Mouse (Mus musculus): ENCODE measurements around the gene Gm39115.
"Not testable (repeated sequence)": the region's sequence is repeated elsewhere in the genome, so short reads cannot be mapped to it uniquely, and the experiment has no call there.

Gene Gm39115

DNA sequence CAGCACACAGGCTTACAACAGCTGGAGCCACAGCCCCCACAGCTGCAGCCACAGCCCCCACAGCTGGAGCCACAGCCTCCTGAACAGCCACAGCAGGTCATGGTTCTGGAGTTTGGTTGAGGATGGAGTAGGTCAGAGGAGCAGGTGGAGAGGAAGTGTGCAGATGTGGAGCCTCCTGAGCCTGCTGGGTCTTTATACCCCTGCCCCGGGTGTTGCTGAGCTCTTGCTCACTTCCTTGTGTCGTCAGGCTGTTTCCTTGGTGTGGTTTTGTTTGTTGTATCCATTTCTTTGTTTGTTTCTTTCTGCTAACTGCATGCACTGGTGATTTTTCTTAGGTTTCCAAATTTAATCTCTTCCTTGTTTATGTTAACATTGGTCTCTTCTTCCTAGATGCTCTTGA, at the start of gene Gm39115:
Gene Gm39115 (minus strand): TSS at position 101 of the 400 bp plus-strand sequence.
- TF ChIP-seq GATA4 (IDR thresholded peaks at IDR 0.05; ENCODE audit: insufficient replicate concordance, low read length) = not testable (repeated sequence)

DNA sequence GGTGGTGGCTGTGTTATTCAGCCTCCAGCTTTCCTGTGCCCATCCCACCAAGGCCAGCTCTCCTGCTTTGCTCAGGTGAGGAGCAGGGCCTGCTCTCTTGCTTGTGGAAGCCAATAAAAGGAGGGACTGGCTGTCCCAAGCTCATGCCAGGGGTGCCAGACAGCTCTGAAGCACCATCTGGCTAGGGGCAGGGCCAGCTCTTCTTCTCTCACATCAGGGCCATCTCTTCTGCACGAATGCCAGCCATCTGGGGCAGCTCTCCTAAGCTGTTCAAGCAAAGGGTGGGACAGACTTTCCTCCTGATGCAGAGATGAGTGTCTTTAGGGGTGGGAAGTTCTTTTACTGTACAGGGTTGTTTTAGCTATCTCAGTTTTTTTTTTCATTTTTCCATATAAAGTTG, 45.2 kb upstream of the Gm39115 start:
- TF ChIP-seq GATA4 (IDR thresholded peaks at IDR 0.05; ENCODE audit: insufficient replicate concordance, low read length) = no peak

DNA sequence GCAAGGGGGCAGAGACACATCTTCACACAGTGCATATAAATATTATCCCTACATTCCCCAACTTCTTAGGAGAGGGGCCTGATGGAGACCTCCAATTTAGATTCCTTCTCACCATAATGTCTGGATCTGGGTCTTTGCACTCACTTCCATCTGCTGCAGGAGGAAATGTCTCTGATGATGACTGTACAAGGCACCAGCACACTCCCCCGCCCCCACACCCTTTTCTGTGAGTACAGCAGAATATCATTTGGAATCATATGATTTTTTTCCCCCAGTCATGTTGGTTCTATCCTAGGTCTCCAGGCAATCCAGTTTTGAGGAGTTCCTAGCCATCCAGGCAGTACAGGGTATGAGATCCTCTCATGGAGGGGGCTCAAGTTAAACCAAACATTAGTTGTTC, 42.9 kb upstream of the Gm39115 start:
- no peak for TF ChIP-seq GATA4 (IDR thresholded peaks at IDR 0.05; ENCODE audit: insufficient replicate concordance, low read length)

DNA sequence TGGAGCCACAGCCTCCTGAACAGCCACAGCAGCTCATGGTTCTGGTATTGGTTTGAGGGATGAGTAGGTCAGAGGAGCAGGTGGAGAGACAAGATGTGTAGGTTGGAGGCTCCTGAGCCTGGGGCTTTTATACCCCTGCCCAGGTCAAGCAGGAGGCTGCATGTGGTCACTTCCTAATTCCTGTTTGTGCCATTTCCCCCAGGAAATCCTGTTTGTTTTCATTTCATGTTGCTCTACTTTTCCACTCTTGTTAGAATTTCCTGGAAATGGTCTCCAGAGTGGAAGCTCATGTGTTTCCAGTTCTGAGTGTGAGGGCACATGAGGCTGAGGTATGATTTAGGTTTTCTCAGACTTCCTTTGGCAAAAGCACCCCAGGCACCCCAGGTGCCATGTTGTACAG, 40.1 kb upstream of the Gm39115 start, which contains the start of gene Krtap5-2:
Gene Krtap5-2 (minus strand): TSS at position 101 of the 400 bp plus-strand sequence.
- not testable (repeated sequence) for TF ChIP-seq GATA4 (IDR thresholded peaks at IDR 0.05; ENCODE audit: insufficient replicate concordance, low read length)

DNA sequence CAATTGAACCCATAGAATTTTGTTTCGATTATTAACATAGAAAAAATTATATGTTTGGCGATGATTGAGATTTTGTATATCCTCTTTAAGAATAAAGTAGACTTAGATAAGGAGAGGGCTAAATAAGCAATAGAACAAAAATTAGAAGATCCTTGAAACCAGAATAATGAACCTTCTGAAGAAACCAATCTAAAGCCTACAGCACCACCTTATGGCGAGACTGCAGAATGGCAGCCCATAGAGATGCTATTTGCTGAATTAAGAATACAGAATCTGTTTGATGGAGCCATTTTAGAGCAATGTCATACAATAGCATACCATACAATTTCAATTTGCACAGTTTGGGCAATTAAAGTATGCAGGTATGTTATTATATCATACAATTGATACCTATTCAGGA, 34.0 kb upstream of the Gm39115 start:
- no peak for TF ChIP-seq GATA4 (IDR thresholded peaks at IDR 0.05; ENCODE audit: insufficient replicate concordance, low read length)

DNA sequence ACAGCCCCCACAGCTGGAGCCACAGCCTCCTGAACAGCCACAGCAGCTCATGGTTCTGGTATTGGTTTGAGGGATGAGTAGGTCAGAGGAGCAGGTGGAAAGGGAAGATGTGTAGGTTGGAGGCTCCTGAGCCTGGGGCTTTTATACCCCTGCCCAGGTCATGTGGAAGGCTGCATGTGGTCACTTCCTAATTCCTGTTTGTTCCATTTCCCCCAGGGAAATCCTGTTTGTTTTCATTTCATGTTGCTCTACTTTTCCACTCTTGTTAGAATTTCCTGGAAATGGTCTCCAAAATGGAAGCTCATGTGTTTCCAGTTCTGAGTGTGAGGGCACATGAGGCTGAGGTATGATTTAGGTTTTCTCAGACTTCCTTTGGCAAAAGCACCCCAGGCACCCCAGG, 29.8 kb upstream of the Gm39115 start, which contains the start of gene Gm4553:
Gene Gm4553 (minus strand): TSS at position 101 of the 400 bp plus-strand sequence.
- TF ChIP-seq GATA4 (IDR thresholded peaks at IDR 0.05; ENCODE audit: insufficient replicate concordance, low read length) = not testable (repeated sequence)

DNA sequence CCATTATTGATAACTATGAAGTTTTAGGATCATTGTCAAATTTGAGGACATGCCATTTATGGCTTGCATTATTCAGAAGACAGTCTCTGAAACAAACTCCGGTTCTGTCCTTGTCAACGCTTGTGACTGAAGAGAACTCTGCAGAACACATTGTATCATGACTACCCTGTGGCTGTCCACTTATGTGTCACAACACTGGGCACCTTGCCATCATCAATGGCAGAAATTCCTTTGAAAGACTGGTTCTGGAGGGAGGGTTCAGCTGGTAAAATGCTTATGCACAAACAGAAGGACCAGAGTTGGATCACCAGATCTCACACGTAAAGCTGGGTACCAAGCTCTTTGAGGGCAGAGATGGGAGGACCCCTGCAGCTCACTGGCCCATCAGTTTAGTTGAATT, 23.5 kb upstream of the Gm39115 start:
- TF ChIP-seq GATA4 (IDR thresholded peaks at IDR 0.05; ENCODE audit: insufficient replicate concordance, low read length) = no peak

DNA sequence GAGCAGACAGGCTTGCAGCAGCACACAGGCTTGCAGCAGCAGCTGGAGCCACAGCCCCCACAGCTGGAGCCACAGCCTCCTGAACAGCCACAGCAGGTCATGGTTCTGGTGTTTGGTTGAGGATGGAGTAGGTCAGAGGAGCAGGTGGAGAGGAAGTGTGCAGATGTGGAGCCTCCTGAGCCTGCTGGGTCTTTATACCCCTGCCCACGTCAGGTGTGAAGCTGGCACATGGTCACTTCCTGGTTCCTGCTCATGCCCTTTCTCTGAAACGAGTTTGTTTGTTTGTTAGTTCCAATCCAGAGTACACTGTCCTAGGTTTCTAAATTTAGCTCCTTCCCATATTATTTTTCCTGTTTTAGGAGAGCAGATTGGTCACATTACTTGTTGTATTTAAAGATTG, 21.2 kb upstream of the Gm39115 start, which contains the start of gene Gm29735:
Gene Gm29735 (minus strand): TSS at position 101 of the 400 bp plus-strand sequence.
- TF ChIP-seq GATA4 (IDR thresholded peaks at IDR 0.05; ENCODE audit: insufficient replicate concordance, low read length) = not testable (repeated sequence)

DNA sequence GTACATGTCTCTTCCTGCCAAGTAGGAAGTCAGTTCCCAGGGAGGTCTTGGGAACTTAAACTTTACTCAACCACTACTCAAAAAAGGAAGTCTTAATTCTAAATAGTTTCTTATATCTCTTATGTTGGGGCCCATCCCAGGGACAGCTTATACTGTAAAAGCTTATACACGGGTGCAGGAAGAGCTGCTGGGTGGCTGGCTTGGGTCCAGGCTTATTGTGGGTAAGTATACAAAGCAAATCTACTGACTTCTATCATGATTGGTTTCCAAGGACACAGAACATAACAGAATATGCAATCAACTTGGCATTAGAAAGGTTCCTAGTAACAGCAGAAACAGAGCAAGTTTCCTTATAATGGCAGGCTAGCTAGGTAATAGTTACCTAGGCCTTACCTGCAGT, 19.5 kb upstream of the Gm39115 start:
- TF ChIP-seq GATA4 (IDR thresholded peaks at IDR 0.05; ENCODE audit: insufficient replicate concordance, low read length) = no peak

DNA sequence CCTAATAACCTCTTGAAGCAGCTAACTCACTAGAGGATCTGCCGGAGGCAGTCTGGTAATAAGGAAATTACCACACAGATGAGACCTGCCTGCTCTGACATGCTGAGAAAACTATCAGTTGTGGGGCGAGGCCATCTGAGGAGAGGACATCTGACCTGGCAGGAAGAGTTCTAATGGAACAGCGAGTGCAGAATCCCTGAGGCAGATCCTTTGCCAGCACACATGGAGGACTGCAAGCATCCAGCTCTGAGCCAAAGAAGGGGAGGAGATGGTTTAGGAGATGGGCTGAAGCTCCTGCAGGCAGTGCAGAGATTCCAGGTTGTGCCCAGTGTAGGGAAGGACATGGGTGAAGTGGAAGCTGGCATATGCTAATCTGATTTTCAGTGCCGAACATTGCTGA, 16.4 kb upstream of the Gm39115 start:
- TF ChIP-seq GATA4 (IDR thresholded peaks at IDR 0.05; ENCODE audit: insufficient replicate concordance, low read length) = no peak

DNA sequence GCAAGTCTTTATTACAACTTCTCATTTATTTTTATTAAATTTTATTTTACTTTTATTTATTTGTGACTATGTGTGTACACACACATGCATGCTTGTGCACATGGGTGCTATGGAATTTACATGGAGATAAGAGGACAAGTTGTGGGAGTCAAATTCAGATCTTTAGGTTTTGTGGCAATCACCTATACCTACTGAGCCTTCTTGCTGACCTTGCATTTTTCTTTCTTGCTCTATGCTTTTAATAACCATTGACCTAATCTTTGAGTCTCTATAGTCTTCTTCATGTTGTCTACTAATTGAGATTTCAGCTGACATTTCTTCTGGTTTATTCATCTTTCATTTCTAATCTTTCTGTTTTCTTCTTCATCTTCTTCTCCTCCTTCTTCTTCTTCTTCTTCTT, 12.8 kb upstream of the Gm39115 start:
- TF ChIP-seq GATA4 (IDR thresholded peaks at IDR 0.05; ENCODE audit: insufficient replicate concordance, low read length) = no peak

DNA sequence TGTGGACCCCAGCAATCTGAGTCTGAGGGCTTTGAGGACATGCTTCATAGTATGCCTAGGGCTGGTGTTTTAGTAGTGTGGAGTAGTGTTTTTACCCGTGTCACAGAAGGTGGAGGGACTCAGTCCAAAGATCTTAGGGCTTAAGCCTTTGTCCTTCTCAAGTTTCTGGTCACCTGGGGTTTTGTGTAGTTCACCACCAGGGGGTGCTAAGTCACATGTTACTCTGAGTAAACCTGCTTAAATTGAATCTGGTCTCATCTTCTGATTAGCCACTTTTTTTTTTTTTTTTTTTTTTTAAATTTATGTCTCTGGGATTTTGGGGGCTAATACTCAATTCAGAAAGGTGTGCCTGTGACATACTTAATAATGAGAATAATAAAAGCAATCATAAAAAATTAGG, 10.2 kb upstream of the Gm39115 start:
- TF ChIP-seq GATA4 (IDR thresholded peaks at IDR 0.05; ENCODE audit: insufficient replicate concordance, low read length) = no peak

DNA sequence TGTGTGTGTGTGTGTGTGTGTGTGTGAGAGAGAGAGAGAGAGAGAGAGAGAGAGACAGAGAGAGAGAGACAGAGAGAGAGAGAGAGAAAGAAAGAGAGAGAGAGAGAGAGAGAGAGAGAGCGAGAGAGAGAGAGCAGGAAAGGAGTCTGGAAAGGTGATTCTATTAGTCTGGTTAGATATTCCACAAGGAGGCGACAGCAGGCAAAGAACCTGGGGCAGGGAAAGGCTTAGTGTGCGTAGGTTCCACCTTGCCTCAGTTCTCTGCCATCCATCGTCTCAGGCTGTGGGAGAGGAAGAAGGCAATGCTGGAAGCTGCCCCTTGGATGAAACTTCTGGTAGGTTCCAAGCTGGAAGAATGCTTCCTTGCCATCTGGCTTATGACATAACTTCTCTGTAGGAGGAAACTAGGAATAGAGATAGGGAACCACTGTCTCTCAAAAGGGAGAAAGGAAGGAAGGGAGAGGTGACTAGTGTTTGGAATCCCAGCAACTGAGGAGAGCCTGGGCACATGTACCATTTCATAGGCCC, 9.6 kb upstream of the Gm39115 start:
- no peak for TF ChIP-seq GATA4 (IDR thresholded peaks at IDR 0.05; ENCODE audit: insufficient replicate concordance, low read length)

DNA sequence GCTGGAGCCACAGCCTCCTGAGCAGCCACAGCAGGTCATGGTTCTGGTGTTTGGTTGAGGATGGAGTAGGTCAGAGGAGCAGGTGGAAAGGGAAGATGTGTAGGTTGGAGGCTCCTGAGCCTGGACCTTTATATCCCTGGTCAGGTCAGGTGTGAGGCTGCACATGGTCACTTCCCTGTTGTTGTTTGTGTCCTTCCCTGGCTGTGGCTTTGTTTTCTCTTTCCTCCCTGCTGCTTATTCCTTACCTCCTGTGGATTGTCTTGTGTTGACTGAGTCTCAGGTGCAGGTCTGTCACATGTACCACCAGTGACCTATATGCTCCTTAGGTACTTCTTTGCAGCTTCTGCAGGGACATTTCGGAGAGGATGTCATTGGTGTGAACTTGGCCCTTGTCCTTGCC, 8.7 kb upstream of the Gm39115 start, which contains the start of gene Gm45337:
Gene Gm45337 (minus strand): TSS at position 101 of the 400 bp plus-strand sequence.
- TF ChIP-seq GATA4 (IDR thresholded peaks at IDR 0.05; ENCODE audit: insufficient replicate concordance, low read length) = no peak

DNA sequence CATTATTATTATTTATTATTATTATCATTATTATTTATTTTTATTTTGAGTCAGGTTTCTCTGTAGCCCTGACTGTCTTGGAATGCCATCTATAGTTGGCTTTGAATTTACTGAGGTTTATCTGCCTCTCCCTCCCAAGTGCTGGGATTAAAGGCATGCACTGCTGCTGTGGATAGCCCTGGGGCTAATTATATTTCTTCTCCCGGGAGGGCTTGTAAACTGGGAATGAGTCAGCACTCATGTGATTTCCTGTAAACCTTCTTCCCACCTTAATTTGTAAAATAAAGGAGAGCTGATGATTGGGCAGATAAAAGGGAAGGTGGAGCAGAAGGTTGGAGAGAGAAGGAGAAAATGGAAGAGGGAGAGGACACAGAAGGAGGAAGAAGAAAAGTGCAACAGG, 4.9 kb upstream of the Gm39115 start:
- no peak for TF ChIP-seq GATA4 (IDR thresholded peaks at IDR 0.05; ENCODE audit: insufficient replicate concordance, low read length)

DNA sequence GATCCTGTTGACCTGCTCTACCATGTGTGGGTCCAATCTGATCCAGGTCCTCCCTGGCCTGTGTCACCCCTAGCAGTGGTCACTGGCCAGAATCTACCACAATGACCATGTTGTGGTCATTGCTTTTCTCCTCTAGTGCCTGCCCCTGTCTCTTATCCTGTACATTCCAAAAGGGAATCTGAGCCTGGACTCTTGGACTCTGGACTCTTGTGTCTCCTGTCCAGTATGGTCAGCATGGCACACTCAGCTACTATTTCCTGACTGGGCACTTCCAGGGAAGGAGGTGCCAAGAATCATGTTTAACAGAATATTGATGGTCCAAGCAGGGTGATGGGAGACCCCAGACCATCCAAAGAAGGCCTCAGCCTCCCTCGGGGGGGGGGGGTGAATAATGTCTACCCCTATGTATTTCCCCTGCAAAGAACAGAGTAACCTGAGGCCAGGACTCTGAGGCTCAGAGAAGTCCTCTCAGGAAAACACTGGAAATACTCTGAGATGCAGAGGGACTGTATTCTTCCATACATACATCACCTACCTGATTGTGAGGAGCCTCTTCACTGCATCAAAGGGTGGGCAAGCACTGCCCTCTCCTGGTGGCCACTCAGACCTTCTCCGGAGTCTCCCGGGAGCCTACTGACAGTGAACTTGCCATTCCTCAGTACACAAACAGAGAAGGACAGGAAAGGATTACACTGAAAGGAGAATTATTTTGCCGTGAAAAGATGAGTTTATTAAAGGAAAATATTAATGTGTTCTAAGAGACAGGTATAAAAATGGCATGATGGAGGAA, 1.4 kb downstream of the Gm39115 start:
- no peak for TF ChIP-seq GATA4 (IDR thresholded peaks at IDR 0.05; ENCODE audit: insufficient replicate concordance, low read length)

Data from liver, adult (tissue).